Mouse (Mus musculus): ENCODE measurements at regions not wholly inside any gene's neighbourhood (a gene's known extent, or its start where the extent isn't known, plus 50 kb on each side); places are given as distances from the start of the nearest gene placed in this dataset.

- no peak for TF ChIP-seq GATA1 (IDR thresholded peaks at IDR 0.05; ENCODE audit: low read length)
- no peak for TF ChIP-seq TAL1 (IDR thresholded peaks at IDR 0.05; ENCODE audit: low read length)
Measured at GRCm38 (mm10) chr4:84022323-84022722, 497.0 kb downstream of the Ccdc171 start.
